Mouse (Mus musculus) cerebellum, adult 2 months (tissue): Measurements from ENCODE around the gene Ccdc169. TPM values are rescaled to one million over a fixed set of nuclear protein-coding genes. Genes with fewer than 3 reads are reported as not detected.

Source experiments
- DNase-seq, 2 experiments: peaks; one replicate each; pipeline ENCODE4 v3.0.0; 2021
- H3K27ac ChIP-seq: fragments of 200-500 bp; 2 replicates; pipeline ENCODE4 v1.5.1; 2012; ENCODE audit warnings: low read length, control low read depth, inconsistent platforms; ENCODE audit not compliant: insufficient read depth
- H3K27me3 ChIP-seq: fragments of 200-500 bp; 2 replicates; pipeline ENCODE4 v1.6.1; 2012; ENCODE audit warnings: inconsistent platforms, mild to moderate bottlenecking, low read length, moderate library complexity; ENCODE audit not compliant: control insufficient read depth, insufficient read depth
- H3K4me1 ChIP-seq: fragments of 200-500 bp; 2 replicates; pipeline ENCODE4 v1.6.1; 2011; ENCODE audit warnings: low read length; ENCODE audit not compliant: control insufficient read depth, insufficient read depth
- H3K4me3 ChIP-seq: fragments of 200-500 bp; replicated peaks from 2 replicates; pipeline ENCODE3; 2011; ENCODE audit warnings: mild to moderate bottlenecking, low read depth, low read length, control low read depth; ENCODE audit not compliant: insufficient read depth
- CTCF ChIP-seq: fragments of 200-500 bp; IDR thresholded peaks from 2 replicates; pipeline ENCODE4 v1.5.1; 2011; ENCODE audit warnings: low read depth, mild to moderate bottlenecking, control low read depth, low read length, moderate library complexity, borderline replicate concordance; ENCODE audit not compliant: insufficient read depth
- POLR2A ChIP-seq: fragments of 200-500 bp; IDR thresholded peaks from 2 replicates; pipeline ENCODE4 v1.6.1; 2011; ENCODE audit warnings: low read length, control low read depth, borderline replicate concordance; ENCODE audit not compliant: insufficient read depth
- WGBS: fragments of 180-500 bp; shearing (Covaris S2); methylation state at CpG from one replicate; pipeline ENCODE4 v1.1.7; 2018; 5-methylcytosine and 5-hydroxymethylcytosine counted together
- polyA plus RNA-seq: library from polyadenylated mRNA; depleted of rRNA; stranded (reverse); fragments of >200 nt; gene quantifications from 2 replicates; pipeline ENCODE4 v1.2.3, GENCODE M21; 2012; rRNA removed

Ccdc169 gene
- 0.41 and 0.59 TPM in 2 replicates for polyA plus RNA-seq

DNA sequence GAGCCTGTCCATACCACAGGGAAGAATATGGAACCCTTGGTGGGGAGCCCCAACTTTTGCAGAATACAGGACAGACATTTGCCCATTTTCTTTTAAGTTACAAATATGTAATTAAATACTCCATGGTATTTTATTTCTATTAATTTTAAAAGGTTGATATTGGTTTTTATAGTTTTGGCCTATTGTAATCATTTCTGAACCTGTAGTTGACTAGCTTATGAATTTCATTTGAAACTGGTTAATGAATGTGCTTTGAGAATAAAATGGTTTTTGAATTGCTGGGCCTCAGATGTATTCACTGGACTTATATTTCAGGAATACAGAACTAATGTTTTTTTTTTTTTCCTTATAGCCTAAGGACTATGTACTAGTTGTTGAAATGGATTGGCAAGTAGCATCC lies at the start of gene Ccdc169:
Gene Ccdc169, plus strand, starts transcription at position 301 of the 400 bp plus-strand sequence.
- Histone ChIP-seq H3K4me3 (no peak within 1 kb of the TSS), H3K27me3 (no peaks in the 10 kb centered on the region), H3K27ac (no peak within 1 kb of the TSS), H3K4me1 (no peaks in the 10 kb centered on the region)
- TF ChIP-seq POLR2A (no peak), CTCF (no peak)
- no peak for DNase-seq

DNA sequence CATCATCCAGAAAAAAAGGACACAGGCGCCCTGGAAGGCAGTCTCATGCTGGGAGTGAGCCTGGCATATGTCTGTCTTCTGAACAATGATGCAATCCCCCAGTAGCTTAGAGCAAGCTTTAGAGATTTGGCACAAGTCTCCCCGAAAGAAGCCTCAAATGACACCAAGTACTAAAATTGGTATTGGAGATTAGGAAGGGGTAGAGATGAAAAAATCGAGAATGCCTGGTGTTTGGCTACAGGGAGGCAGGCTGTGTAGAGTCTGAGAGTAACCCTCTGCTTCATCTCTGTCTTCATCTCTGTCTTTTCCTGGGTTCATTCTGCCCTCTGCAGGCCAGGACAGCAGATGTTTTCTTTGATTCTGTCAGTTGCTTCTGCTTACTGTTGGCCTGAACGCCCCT lies 49.8 kb upstream of the Ccdc169 start:
- 26% methylated on average over 4 of the region's 4 CpGs for WGBS
- peaks cover 8% of the 10 kb centered on the region for H3K4me1 ChIP-seq
- no peaks in the 10 kb centered on the region for H3K27me3 ChIP-seq
- TF ChIP-seq POLR2A (no peak), CTCF (no peak)
- no peak overlapping the region for H3K4me3 ChIP-seq
- no peak overlapping the region for H3K27ac ChIP-seq
- peak in 1 of 2 experiments; percentile 10 for DNase-seq

DNA sequence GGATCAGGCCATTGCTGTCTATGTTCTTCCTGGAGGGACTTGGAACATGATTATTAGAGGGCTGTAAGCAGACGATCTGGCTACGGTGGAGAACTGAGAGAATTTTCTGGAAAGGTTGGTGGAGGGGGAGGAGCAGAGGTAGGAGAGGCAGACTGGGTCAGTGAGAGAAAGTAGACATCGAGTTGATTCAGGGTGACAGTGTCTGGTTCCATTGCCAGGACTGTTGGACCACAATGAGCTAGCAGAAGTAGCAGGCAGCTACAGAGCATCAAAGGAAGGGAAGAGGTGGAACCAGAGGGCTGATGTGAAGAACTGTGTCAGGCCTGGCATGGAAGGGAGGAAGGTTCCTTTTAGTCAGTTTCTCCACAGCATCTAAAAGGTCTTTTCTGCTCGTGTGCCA lies 48.8 kb upstream of the Ccdc169 start:
- no peak overlapping the region for H3K4me3 ChIP-seq
- TF ChIP-seq POLR2A (no peak), CTCF (no peak)
- 34% methylated on average over 4 of the region's 4 CpGs for WGBS
- no peak overlapping the region for H3K27ac ChIP-seq
- H3K27me3 ChIP-seq: no peaks in the 10 kb centered on the region
- peaks cover 8% of the 10 kb centered on the region for H3K4me1 ChIP-seq
- DNase-seq: no peak

DNA sequence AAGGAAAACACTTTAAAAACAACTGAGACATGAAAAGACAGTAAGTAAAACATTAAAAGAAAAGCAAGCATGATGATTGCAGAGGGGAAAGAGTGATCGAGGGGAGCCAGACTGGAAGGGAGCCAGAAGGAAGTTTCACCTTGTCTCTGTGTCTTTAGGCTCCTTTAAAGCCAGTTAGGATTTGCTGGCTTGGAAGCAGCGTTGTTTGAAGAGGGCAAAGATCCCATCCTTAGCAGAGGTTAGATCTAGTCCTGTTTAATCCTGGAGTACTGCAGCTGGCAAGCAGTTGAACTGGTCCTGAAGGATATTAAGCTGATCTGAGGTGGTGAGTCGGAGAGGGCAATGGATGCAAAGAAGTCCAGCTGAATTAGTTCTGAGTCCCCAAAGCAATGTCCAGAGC lies 48.3 kb upstream of the Ccdc169 start:
- 57% methylated on average over 3 of the region's 3 CpGs for WGBS
- Histone ChIP-seq H3K27ac (no peak overlapping the region), H3K4me1 (peaks cover 8% of the 10 kb centered on the region), H3K4me3 (no peak overlapping the region), H3K27me3 (no peaks in the 10 kb centered on the region)
- TF ChIP-seq CTCF (no peak), POLR2A (no peak)
- DNase-seq: no peak

DNA sequence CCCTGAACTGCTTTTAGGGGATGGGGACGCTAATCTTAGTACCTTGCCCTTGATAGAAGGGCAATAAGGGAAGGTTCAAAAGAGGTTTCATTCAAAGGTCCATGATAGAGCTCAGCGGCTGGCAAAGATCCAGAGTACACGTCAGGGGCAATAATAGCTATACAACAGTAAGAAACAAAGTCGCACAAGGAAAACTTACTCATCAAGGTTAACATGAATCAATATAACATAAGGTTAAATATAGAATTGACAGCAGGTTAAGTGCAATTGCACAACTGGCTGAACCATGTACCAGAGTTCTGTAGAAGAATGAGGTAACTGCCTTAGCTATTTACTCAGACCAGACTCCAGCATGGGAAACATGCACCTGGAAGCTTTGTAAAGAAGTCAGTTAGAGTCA lies 47.8 kb upstream of the Ccdc169 start:
- 74% methylated on average over 4 of the region's 4 CpGs for WGBS
- Histone ChIP-seq H3K27ac (no peak overlapping the region), H3K4me1 (peaks cover 8% of the 10 kb centered on the region), H3K27me3 (no peaks in the 10 kb centered on the region), H3K4me3 (no peak overlapping the region)
- no peak for DNase-seq
- no peak for TF ChIP-seq POLR2A
- no peak for TF ChIP-seq CTCF

DNA sequence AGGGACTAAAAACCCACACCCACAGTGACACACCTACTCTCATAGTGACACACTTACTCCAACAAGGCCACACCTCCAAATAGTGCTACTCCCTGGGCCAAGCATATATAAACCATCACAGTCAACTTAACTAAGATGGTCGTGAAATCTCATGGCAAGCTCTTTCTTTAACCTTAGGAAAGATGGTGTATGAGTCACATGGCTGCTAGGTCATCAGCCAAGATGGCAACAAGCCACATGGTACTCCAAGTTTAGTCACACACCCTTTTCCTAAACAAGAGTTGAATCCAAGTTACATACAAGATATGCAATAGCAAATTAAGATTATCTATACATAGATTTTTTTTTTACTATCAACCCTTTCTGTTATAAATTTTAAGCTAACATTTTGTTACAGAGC lies 44.0 kb upstream of the Ccdc169 start:
- H3K27me3 ChIP-seq: no peaks in the 10 kb centered on the region
- TF ChIP-seq POLR2A (no peak), CTCF (no peak)
- H3K4me1 ChIP-seq: peaks cover 2% of the 10 kb centered on the region
- no peak overlapping the region for H3K27ac ChIP-seq
- WGBS: 65% methylated on average over 1 of the region's 1 CpGs
- no peak for DNase-seq
- no peak overlapping the region for H3K4me3 ChIP-seq

GRCm38 (mm10) chr3:55095968-55096654 lies 41.0 kb upstream of the Ccdc169 start:
- 41% methylated on average over 8 of the region's 8 CpGs for WGBS

GRCm38 (mm10) chr3:55096655-55097005 lies 40.5 kb upstream of the Ccdc169 start:
- no peak overlapping the region for H3K27ac ChIP-seq
- 79% methylated on average over 2 of the region's 2 CpGs for WGBS
- TF ChIP-seq POLR2A (no peak), CTCF (no peak)

More at GRCm38 (mm10) chr3:55095968-55096654, 41.0 kb upstream of the Ccdc169 start:
- DNase-seq: peak in 1 of 2 experiments; percentile 45
- H3K4me1 ChIP-seq: peaks cover 2% of the 10 kb centered on the region
- TF ChIP-seq CTCF (no peak), POLR2A (no peak)
- no peak overlapping the region for H3K4me3 ChIP-seq
- no peaks in the 10 kb centered on the region; the same call in 1 of the 2 replicates for H3K27me3 ChIP-seq
- H3K27ac ChIP-seq: no peak overlapping the region; the same call in 1 of the 2 replicates

More at GRCm38 (mm10) chr3:55096655-55097005, 40.5 kb upstream of the Ccdc169 start:
- no peak for DNase-seq
- peaks cover 2% of the 10 kb centered on the region for H3K4me1 ChIP-seq
- no peaks in the 10 kb centered on the region; the same call in 1 of the 2 replicates for H3K27me3 ChIP-seq
- no peak overlapping the region for H3K4me3 ChIP-seq
